Mouse (Mus musculus) intestine, embryonic 16.5 days (tissue): ENCODE measurements around the gene Ankrd7. TPM values are rescaled to one million over a fixed set of nuclear protein-coding genes. Genes with fewer than 3 reads are reported as not detected.

Experiments used
- ATAC-seq: fragments of 200-750 bp; cut with Nextera tagmentation; 2 replicates; pipeline ENCODE4 v1.8.0; 2017; ENCODE audit warnings: moderate TSS enrichment, moderate library complexity
- H3K27ac ChIP-seq: fragments of 300-500 bp; sonication (generic); 2 replicates; pipeline ENCODE4 v1.5.1; 2014; ENCODE audit warnings: mild to moderate bottlenecking, low read length
- H3K27me3 ChIP-seq: fragments of 300-500 bp; sonication (generic); replicated peaks from 2 replicates; pipeline ENCODE4 v1.6.1; 2014; ENCODE audit warnings: low read length, control low read depth, mixed read lengths; ENCODE audit not compliant: control insufficient read depth, insufficient read depth
- H3K36me3 ChIP-seq: fragments of 300-500 bp; sonication (generic); 2 replicates; pipeline ENCODE4 v1.6.1; 2014; ENCODE audit warnings: low read length, control low read depth; ENCODE audit not compliant: control insufficient read depth, insufficient read depth
- H3K4me1 ChIP-seq: fragments of 300-500 bp; sonication (generic); 2 replicates; pipeline ENCODE4 v1.6.1; 2014; ENCODE audit warnings: low read length, control low read depth, mixed read lengths; ENCODE audit not compliant: control insufficient read depth, insufficient read depth
- H3K4me2 ChIP-seq: fragments of 300-500 bp; sonication (generic); 2 replicates; pipeline ENCODE4 v1.6.1; 2014; ENCODE audit warnings: low read depth, low read length, control low read depth
- H3K4me3 ChIP-seq: fragments of 300-500 bp; sonication (generic); 2 replicates; pipeline ENCODE4 v1.5.1; 2014; ENCODE audit warnings: mild to moderate bottlenecking, low read length
- H3K9ac ChIP-seq: fragments of 300-500 bp; sonication (generic); 2 replicates; pipeline ENCODE4 v1.6.1; 2014; ENCODE audit warnings: low read depth, low read length
- H3K9me3 ChIP-seq: fragments of 300-500 bp; sonication (generic); 2 replicates; pipeline ENCODE4 v1.6.1; 2016; ENCODE audit warnings: low read length, control low read depth; ENCODE audit not compliant: control insufficient read depth
- WGBS: fragments of 180-500 bp; shearing (Covaris S2); extraction: QIAGEN DNeasy Blood & Tissue Kit; methylation state at CpG from one replicate; pipeline ENCODE4 v1.1.7; 2014; 5-methylcytosine and 5-hydroxymethylcytosine counted together
- polyA plus RNA-seq: library from polyadenylated mRNA; unstranded; fragments of >200 nt; fragmentation: Nextera tagmentation; extraction: Ambion mirVana; gene quantifications from 2 replicates; pipeline ENCODE4 v1.2.1, GENCODE M21; 2015

Gene Ankrd7
- polyA plus RNA-seq, 1 experiment from 2014 or later, result not detected

DNA sequence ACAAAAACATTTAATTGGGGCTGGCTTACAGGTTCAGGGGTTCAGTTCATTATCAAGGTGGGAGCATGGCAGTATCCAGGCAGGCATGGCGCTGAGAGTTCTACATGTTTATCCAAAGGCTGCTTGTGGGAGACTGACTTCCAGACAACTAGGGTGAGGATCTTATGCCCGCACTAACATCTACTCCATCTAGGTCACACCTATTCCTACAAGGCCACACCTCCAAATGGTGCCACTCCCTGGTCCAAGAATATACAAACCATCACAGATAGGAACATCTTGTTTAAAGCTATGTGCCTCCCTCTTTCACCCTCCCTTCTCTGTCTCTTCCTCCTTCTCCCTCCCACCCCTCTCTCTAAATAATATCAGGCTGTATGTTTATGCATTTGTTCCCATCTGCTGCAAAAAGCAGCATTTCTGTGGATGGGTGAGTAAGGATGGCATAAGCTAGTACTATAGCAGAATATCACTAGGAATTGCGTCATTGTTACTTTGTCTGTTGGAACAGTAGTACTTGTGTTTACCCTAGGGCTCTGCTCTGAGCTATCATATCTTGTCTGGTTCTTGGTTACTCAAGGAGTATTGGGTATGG is 9.5 kb upstream of the Ankrd7 start:
- no peaks in the 10 kb centered on the region for H3K4me1 ChIP-seq
- 91% methylated on average over 3 of the region's 3 CpGs for WGBS
- peaks cover 3% of the 10 kb centered on the region; the same call in 1 of the 2 replicates for H3K36me3 ChIP-seq
- ATAC-seq, result peak; percentile 23; the same call in 1 of the 2 replicates
- no peak overlapping the region for H3K4me3 ChIP-seq
- no peak overlapping the region for H3K27ac ChIP-seq
- no peak overlapping the region for H3K4me2 ChIP-seq
- 0 out of 2 replicates have a peak, but pooled peaks cover under 1% of the 10 kb centered on the region for H3K9me3 ChIP-seq
- H3K9ac ChIP-seq, result no peak overlapping the region
- H3K27me3 ChIP-seq, result no peaks in the 10 kb centered on the region

DNA sequence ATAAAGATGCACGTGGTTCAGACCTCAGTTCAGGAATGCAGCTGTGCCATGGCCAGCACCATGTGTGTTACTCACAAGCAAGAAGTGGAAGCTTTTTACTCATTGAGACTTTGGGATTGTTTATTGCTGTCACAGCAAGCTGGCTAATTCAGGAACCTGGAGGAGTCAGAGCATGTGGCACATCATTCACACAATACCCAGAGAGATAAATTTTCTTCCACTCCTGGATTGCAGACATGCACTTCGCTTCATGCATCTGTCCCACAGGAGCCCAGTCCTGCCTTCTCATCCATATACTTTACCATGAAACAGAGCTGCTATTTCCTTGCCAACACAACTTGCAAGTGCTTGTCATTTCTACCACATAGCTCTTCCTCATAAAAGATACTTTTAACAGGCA is 22.9 kb downstream of the Ankrd7 start:
- H3K9me3 ChIP-seq, result no peaks in the 10 kb centered on the region
- no peak for ATAC-seq
- H3K4me1 ChIP-seq, result no peaks in the 10 kb centered on the region
- H3K4me2 ChIP-seq, result no peak overlapping the region
- no peak overlapping the region for H3K27ac ChIP-seq
- no peaks in the 10 kb centered on the region for H3K27me3 ChIP-seq
- H3K36me3 ChIP-seq, result no peaks in the 10 kb centered on the region
- 54% methylated on average over 2 of the region's 2 CpGs for WGBS
- no peak overlapping the region for H3K4me3 ChIP-seq
- H3K9ac ChIP-seq, result no peak overlapping the region

DNA sequence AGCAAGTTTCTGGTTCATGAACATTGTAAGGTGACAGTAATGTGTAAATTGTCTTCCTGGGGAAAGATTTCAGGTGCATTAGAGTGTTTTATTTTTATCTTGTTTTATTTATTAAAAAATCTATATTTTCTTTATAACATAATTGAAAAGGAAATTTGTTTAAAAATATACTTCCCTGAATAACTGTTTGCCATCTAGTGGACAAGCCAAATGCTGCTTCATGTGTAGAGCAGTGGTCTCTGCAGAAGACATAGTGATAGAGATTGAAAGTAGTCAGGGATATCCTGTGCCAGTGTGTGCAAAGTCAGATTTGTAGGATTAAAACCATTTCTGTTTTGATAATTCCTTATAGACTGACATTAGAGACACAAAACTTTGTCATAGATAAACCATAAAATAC is 28.0 kb downstream of the Ankrd7 start:
- Histone ChIP-seq H3K4me1 (no peaks in the 10 kb centered on the region), H3K27ac (no peak overlapping the region), H3K9ac (no peak overlapping the region), H3K9me3 (no peaks in the 10 kb centered on the region), H3K4me2 (no peak overlapping the region), H3K27me3 (no peaks in the 10 kb centered on the region), H3K4me3 (no peak overlapping the region), H3K36me3 (no peaks in the 10 kb centered on the region)
- ATAC-seq, result no peak

DNA sequence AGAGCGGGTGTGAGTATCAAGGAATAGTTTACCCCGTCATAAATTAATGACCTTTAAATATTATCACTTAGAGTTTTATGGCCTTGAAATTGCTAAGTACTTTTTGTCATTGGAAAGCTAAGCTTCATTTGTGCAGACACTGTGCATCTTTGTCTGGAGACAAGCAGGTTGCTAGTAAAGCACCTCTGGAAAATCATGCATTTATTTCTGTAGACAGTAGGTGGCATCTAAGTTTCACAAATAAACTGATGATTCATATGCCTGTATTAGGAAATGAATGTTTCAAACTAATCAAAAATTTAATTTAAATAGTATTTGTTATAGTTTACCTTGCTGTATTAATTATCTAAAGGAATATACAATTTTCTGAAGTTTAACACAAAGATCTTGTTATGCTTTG is 41.1 kb downstream of the Ankrd7 start:
- H3K27ac ChIP-seq, result no peak overlapping the region
- H3K4me1 ChIP-seq, result no peaks in the 10 kb centered on the region
- H3K4me3 ChIP-seq, result no peak overlapping the region
- no peaks in the 10 kb centered on the region for H3K9me3 ChIP-seq
- no peaks in the 10 kb centered on the region for H3K36me3 ChIP-seq
- WGBS, result 83% methylated on average over 2 of the region's 2 CpGs
- ATAC-seq, result no peak
- no peak overlapping the region for H3K4me2 ChIP-seq
- H3K27me3 ChIP-seq, result no peaks in the 10 kb centered on the region
- H3K9ac ChIP-seq, result no peak overlapping the region

DNA sequence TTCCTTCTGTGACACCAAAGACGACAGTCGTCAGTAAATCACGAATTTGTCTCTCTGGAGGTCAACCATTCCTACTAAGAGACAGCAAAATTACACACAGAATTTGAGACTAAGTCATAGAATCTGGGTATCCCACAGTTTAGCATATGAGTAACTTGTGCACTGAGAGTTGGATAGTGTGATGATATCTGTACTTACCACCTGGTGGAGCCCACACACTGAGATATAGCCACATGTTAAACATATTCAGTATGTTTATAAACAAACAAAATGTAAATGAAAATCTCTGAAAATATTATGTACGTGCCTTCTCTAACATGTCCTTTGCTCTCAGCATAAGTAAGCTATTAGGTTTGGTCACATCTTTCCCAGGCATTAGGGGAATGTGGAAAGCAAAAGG is 47.1 kb downstream of the Ankrd7 start:
- Histone ChIP-seq H3K4me3 (no peak overlapping the region), H3K4me1 (no peaks in the 10 kb centered on the region), H3K9ac (no peak overlapping the region), H3K36me3 (no peaks in the 10 kb centered on the region), H3K27ac (no peak overlapping the region), H3K4me2 (no peak overlapping the region), H3K9me3 (no peaks in the 10 kb centered on the region), H3K27me3 (no peaks in the 10 kb centered on the region)
- ATAC-seq, result no peak
- 79% methylated on average over 4 of the region's 4 CpGs for WGBS

DNA sequence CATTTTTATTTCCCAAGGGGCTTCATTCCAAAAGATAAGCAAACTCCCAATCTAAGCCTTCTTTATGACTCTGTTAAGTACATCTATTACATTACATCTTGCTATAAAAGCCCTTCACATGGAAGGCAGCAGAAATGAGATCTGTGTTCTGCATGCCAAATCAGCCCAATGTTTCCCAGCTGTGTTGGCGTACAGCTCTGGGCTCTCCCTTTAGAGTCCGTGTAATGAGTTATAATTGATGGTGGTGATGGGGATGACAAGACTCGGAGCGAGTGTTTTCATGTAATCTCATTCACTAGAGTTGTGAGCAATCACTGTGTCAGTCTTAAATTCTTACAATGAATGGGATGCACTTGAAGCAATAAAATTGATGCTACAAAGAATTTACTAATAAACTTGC is 49.9 kb downstream of the Ankrd7 start:
- ATAC-seq, result no peak
- 54% methylated on average over 4 of the region's 4 CpGs for WGBS
- H3K9me3 ChIP-seq, result no peaks in the 10 kb centered on the region
- H3K4me1 ChIP-seq, result no peaks in the 10 kb centered on the region
- H3K4me3 ChIP-seq, result no peak overlapping the region
- no peak overlapping the region for H3K9ac ChIP-seq
- H3K36me3 ChIP-seq, result no peaks in the 10 kb centered on the region
- H3K27ac ChIP-seq, result no peak overlapping the region
- H3K4me2 ChIP-seq, result no peak overlapping the region
- no peaks in the 10 kb centered on the region for H3K27me3 ChIP-seq

DNA sequence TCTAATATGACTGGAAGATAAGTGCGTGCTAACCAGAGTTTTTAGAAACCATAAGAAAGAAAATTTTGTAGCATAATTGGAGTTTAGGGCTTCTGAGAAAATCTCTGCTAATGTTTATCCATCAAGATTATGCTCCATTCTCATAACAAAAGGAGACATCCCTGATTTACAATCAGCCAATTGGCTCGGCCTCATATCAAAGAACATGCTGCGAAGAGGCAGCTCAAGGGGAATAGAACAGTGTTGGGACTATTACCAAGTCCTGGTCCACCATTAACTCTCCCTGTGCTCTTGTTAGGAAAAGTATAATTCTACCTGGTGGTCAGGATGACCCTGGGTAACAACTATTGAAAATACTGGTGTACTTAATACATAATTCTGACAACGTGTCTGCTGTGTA is 50.4 kb downstream of the Ankrd7 start:
- Histone ChIP-seq H3K27ac (no peak overlapping the region), H3K27me3 (no peaks in the 10 kb centered on the region), H3K9me3 (no peaks in the 10 kb centered on the region), H3K4me2 (no peak overlapping the region), H3K36me3 (no peaks in the 10 kb centered on the region), H3K4me1 (no peaks in the 10 kb centered on the region), H3K9ac (no peak overlapping the region), H3K4me3 (no peak overlapping the region)
- ATAC-seq, result no peak
- WGBS, result 78% methylated on average over 4 of the region's 4 CpGs

Other genes with a start within 250 kb of the Ankrd7 start
- 135 and 140 TPM in 2 replicates for gene Lsm8, start 17.7 kb upstream of the Ankrd7 start, polyA plus RNA-seq